Mouse (Mus musculus) thymus, adult 2 months (tissue): ENCODE data around the gene Fes.

Source experiments
- CTCF ChIP-seq: fragments of 200-500 bp; IDR thresholded peaks from 2 replicates; pipeline ENCODE4 v1.5.1; 2012; ENCODE audit warnings: mild to moderate bottlenecking, control low read depth, low read length, moderate library complexity, borderline replicate concordance; ENCODE audit not compliant: control insufficient read depth, poor library complexity, insufficient read depth; ENCODE audit errors: extremely low read depth
- POLR2A ChIP-seq: fragments of 200-500 bp; IDR thresholded peaks from 2 replicates; pipeline ENCODE4 v1.6.1; 2012; ENCODE audit warnings: mild to moderate bottlenecking, low read length, control low read depth, moderate library complexity; ENCODE audit not compliant: control insufficient read depth, poor library complexity, insufficient read depth; ENCODE audit errors: extremely low read depth

GRCm38 (mm10) chr7:80420586-80420985, 32.8 kb upstream of the Fes start:
- TF ChIP-seq CTCF (no peak), POLR2A (no peak)
